Mouse (Mus musculus): ENCODE measurements around the gene Tctex1d4. TPM values are rescaled to one million over a fixed set of nuclear protein-coding genes. Genes with fewer than 3 reads are reported as not detected.

The Tctex1d4 gene
- 11.7 TPM for polyA plus RNA-seq (2014; fragmentation: Illumina TruSeq; extraction: RNeasy Lipid Tissue Mini Kit (QIAGEN cat#74804); ENCODE audit: low read depth, low replicate concordance)

GRCm38 (mm10) chr4:117126675-117127290 lies at the start of gene Tctex1d4:
TSS of gene Tctex1d4 (plus strand) at chr4:117126794.

DNA sequence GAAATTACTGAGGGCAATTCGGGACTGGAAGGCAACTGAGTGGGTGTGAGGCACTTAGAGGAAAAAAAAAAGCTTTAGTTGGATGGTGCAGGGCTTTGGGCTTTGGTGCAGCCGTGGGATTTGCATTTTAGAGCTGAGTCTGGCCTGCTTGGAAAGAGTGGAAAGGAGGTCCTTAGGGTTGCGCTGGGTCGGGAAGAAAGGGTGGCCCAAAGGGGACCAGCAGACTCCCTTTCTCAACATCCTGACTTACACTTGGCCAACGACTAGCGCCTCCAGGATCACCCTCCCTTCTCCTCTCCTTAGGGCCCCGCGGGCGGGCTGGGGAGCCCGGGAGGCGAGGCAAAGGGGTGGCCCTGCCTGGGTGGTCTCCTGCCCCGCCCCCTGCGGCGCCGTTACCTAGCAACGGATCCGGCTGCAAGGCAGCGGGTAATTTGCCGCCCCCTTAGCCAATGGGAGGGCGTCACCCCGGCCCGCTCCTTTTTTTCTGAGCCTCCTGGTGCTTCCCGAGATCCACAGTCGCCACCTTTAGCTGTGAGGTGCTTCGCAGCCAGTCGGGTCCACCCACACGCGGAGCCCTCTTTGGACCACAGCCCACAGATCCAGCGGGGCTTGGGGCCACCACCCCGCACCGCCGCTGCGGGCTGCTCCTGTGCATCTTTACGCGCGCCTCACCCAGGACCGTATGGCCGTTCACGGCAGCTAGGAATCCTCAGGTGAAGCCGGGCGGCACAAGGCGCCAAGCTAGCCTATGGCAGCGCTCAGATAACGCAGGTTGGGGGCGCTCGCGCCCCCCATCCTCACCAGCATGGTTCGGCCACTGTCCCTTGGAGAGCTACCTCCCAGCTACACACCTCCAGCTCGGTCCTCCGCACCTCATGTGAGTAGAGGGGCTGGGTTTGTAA lies 30.8 kb upstream of the Tctex1d4 start, which contains the start of gene Ptch2:
TSS of gene Ptch2 (plus strand) at position 525 of the 902 bp plus-strand sequence.

DNA sequence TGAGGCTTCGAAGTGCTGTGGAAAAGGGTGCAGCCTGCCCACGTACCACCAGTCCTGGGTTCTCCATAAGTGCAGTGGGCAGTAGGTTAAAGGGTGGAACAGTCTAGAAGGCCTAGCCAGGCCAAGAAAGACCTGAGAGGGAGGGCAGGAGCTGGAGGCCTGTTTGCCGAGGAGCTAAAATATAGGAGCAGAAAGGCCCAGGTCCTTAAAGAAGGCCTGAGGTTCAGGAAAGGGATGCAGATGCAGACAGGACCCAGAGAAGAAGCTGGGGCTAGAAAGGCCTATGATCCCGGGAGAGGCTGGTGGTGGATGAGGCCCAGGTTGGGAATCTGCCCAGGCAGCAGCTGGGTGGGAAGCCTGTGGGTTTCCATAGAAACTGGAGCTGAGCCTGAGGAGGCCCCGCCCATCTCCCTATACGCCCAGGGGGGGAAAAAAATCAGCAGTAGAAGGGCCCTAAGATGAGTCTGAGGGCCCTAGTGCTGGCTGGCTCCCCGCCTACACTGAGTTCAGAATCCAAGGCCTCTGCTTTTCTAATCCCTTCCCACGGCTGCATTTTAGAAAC lies 1.2 kb upstream of the Tctex1d4 start, which contains the start of gene Btbd19:
TSS of gene Btbd19 (minus strand) at position 378 of the 562 bp plus-strand sequence.

DNA sequence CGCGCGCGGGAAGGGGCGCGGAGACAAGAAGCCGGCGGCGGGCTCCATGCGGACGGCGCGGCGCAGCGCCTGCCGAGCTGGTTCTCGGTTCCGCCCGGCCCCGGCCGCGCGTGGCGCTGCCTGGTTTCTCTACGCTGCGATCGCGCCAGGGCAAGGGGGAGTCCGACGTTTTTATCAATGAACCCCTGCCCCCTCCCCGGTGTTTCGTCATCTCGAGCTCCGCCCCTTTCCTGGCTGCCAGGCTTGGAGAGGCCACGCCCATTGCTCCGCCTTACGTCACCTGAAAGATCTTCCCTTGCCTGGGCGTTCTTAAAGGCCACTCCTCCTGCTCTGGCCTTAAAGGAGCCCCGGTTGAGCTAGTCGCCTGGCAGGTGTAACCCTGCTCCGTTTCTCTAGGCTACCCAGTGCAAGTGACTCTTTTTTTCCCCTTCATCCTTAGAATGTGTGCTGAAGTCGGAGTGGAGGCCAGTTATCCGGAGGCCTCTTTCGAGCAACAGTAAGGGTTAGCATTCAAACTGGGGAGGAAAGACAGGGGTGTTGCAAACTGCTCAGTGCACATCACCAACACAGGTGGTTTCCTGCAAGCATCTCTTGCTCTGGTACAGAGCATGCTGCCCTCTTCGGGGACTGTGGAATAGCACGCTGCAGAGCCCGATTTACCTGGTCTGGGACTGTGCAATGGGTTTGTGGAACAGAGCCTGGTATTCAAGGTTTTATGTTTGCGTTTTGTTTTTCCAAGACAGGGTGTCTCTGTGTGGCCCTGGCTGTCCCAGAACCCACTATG lies 7.4 kb downstream of the Tctex1d4 start, which contains the start of gene Plk3:
TSS of gene Plk3 (minus strand) at position 147 of the 784 bp plus-strand sequence.

DNA sequence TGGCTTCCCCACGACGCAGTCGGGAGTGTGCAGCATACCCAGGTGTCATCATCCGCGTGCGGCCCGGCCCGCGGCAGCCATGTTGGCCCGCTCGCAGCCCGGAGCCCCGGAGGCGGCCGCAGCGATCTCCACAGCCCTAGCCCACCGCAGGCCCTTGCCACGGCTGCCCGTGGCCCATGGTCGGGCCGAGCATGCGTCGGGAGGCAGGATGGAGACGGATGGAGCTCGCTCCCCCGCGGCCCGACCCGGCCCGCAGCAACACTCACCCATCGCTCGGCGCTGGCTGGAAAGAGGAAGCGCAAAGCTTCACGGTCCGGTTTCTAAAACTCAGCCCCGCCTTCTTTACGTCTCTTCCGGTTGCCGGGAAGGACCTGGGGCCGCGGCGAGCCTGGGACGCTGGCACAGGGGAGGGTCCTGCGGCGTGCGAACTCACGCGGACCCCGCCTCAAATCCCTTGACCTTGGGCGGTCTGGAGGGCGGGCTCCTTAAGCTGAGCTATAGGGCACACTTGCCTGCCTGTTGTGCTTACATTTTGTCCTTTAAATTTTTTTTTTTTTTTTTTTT lies 29.3 kb downstream of the Tctex1d4 start, which contains the start of gene Rps8:
TSS of gene Rps8 (minus strand) at position 452 of the 564 bp plus-strand sequence.

Other genes with a start within 250 kb of the Tctex1d4 start
- 3.0 TPM for gene Zswim5, start 249.4 kb upstream of the Tctex1d4 start, polyA plus RNA-seq (2014; fragmentation: Illumina TruSeq; extraction: RNeasy Lipid Tissue Mini Kit (QIAGEN cat#74804); ENCODE audit: low read depth, low replicate concordance)
- 123 TPM for gene Urod, start 132.4 kb upstream of the Tctex1d4 start, polyA plus RNA-seq (2014; fragmentation: Illumina TruSeq; extraction: RNeasy Lipid Tissue Mini Kit (QIAGEN cat#74804); ENCODE audit: low read depth, low replicate concordance)
- 19.9 TPM for gene Hectd3, start 131.5 kb upstream of the Tctex1d4 start, polyA plus RNA-seq (2014; fragmentation: Illumina TruSeq; extraction: RNeasy Lipid Tissue Mini Kit (QIAGEN cat#74804); ENCODE audit: low read depth, low replicate concordance)
- gene Eif2b3, start 107.4 kb upstream of the Tctex1d4 start, polyA plus RNA-seq (2014; fragmentation: Illumina TruSeq; extraction: RNeasy Lipid Tissue Mini Kit (QIAGEN cat#74804); ENCODE audit: low read depth, low replicate concordance): 23.1 TPM
- 31.8 TPM for gene Ptch2, start 30.7 kb upstream of the Tctex1d4 start, polyA plus RNA-seq (2014; fragmentation: Illumina TruSeq; extraction: RNeasy Lipid Tissue Mini Kit (QIAGEN cat#74804); ENCODE audit: low read depth, low replicate concordance)
- gene Btbd19, start 1.1 kb upstream of the Tctex1d4 start, polyA plus RNA-seq (2014; fragmentation: Illumina TruSeq; extraction: RNeasy Lipid Tissue Mini Kit (QIAGEN cat#74804); ENCODE audit: low read depth, low replicate concordance): 7.9 TPM
- 6.5 TPM for gene Plk3, start 7.2 kb downstream of the Tctex1d4 start, polyA plus RNA-seq (2014; fragmentation: Illumina TruSeq; extraction: RNeasy Lipid Tissue Mini Kit (QIAGEN cat#74804); ENCODE audit: low read depth, low replicate concordance)
- 970 TPM for gene Rps8, start 29.4 kb downstream of the Tctex1d4 start, polyA plus RNA-seq (2014; fragmentation: Illumina TruSeq; extraction: RNeasy Lipid Tissue Mini Kit (QIAGEN cat#74804); ENCODE audit: low read depth, low replicate concordance)
- gene Kif2c, start 55.8 kb downstream of the Tctex1d4 start, polyA plus RNA-seq (2014; fragmentation: Illumina TruSeq; extraction: RNeasy Lipid Tissue Mini Kit (QIAGEN cat#74804); ENCODE audit: low read depth, low replicate concordance): 6.8 TPM
- 36.8 TPM for gene Tmem53, start 125.2 kb downstream of the Tctex1d4 start, polyA plus RNA-seq (2014; fragmentation: Illumina TruSeq; extraction: RNeasy Lipid Tissue Mini Kit (QIAGEN cat#74804); ENCODE audit: low read depth, low replicate concordance)
- 2.7 TPM for gene Armh1, start 125.3 kb downstream of the Tctex1d4 start, polyA plus RNA-seq (2014; fragmentation: Illumina TruSeq; extraction: RNeasy Lipid Tissue Mini Kit (QIAGEN cat#74804); ENCODE audit: low read depth, low replicate concordance)

All from adipose tissue, adult 10 weeks (tissue).